Mouse (Mus musculus) liver, embryonic 13.5 days (tissue): ENCODE results near the gene Syt16. TPM values are rescaled to one million over a fixed set of nuclear protein-coding genes. Genes with fewer than 3 reads are reported as not detected.

Experiments used
- ATAC-seq: fragments of 200-750 bp; cut with Nextera tagmentation; 2 replicates; pipeline ENCODE4 v1.8.0; 2017; ENCODE audit warnings: low read depth, mild to moderate bottlenecking, moderate number of reproducible peaks, moderate library complexity
- DNase-seq: peaks from one replicate; pipeline ENCODE4 v3.0.0; 2022
- H3K27ac ChIP-seq: fragments of 300-500 bp; sonication (generic); 2 replicates; pipeline ENCODE4 v1.5.1; 2015; ENCODE audit warnings: moderate library complexity, mild to moderate bottlenecking, inconsistent platforms
- H3K27me3 ChIP-seq: fragments of 300-500 bp; sonication (generic); 2 replicates; pipeline ENCODE4 v1.6.1; 2015; ENCODE audit warnings: mild to moderate bottlenecking, inconsistent platforms
- H3K36me3 ChIP-seq: fragments of 300-500 bp; sonication (generic); 2 replicates; pipeline ENCODE4 v1.6.1; 2015; ENCODE audit warnings: mild to moderate bottlenecking, inconsistent platforms
- H3K4me1 ChIP-seq: fragments of 300-500 bp; sonication (generic); replicated peaks from 2 replicates; pipeline ENCODE4 v1.6.1; 2015; ENCODE audit warnings: inconsistent platforms
- H3K4me2 ChIP-seq: fragments of 300-500 bp; sonication (generic); 2 replicates; pipeline ENCODE4 v1.6.1; 2015; ENCODE audit warnings: inconsistent platforms, mild to moderate bottlenecking, moderate library complexity
- H3K4me3 ChIP-seq: fragments of 300-500 bp; sonication (generic); replicated peaks from 2 replicates; pipeline ENCODE4 v1.5.1; 2015; ENCODE audit warnings: mild to moderate bottlenecking, inconsistent platforms
- H3K9ac ChIP-seq: fragments of 300-500 bp; sonication (generic); 2 replicates; pipeline ENCODE4 v1.6.1; 2015; ENCODE audit warnings: mild to moderate bottlenecking, inconsistent platforms
- H3K9me3 ChIP-seq: fragments of 300-500 bp; sonication (generic); replicated peaks from 2 replicates; pipeline ENCODE4 v1.6.1; 2016; ENCODE audit warnings: inconsistent platforms
- WGBS: fragments of 180-500 bp; shearing (Covaris S2); methylation state at CpG from one replicate; pipeline ENCODE4 v1.1.7; 2015; ENCODE audit not compliant: insufficient replicate concordance; 5-methylcytosine and 5-hydroxymethylcytosine counted together
- polyA plus RNA-seq: library from polyadenylated mRNA; unstranded; fragments of >200 nt; fragmentation: Nextera tagmentation; extraction: Ambion mirVana; gene quantifications from 2 replicates; pipeline ENCODE4 v1.2.1, GENCODE M21; 2015

The Syt16 gene
- polyA plus RNA-seq, 1 experiment from 2014 or later = 0.09 TPM

- Histone ChIP-seq H3K9me3 (no peaks in the 10 kb centered on the region), H3K27ac (no peak overlapping the region), H3K36me3 (no peaks in the 10 kb centered on the region), H3K4me3 (no peak overlapping the region), H3K27me3 (no peaks in the 10 kb centered on the region), H3K4me2 (no peak overlapping the region), H3K4me1 (no peaks in the 10 kb centered on the region), H3K9ac (no peak overlapping the region)
- no peak for ATAC-seq
- 71% methylated on average over 10 of the region's 10 CpGs for WGBS
- DNase-seq = no peak
Observed at GRCm38 (mm10) chr12:74109462-74110068, 112.1 kb downstream of the Syt16 start.

GRCm38 (mm10) chr12:74116825-74117224 is 119.4 kb downstream of the Syt16 start:
- no peaks in the 10 kb centered on the region for H3K27me3 ChIP-seq
- DNase-seq (no peak), ATAC-seq (no peak)
- no peak overlapping the region for H3K27ac ChIP-seq
- no peak overlapping the region for H3K4me2 ChIP-seq
- no peaks in the 10 kb centered on the region for H3K4me1 ChIP-seq
- no peak overlapping the region for H3K4me3 ChIP-seq
- H3K9me3 ChIP-seq = no peaks in the 10 kb centered on the region
- no peaks in the 10 kb centered on the region for H3K36me3 ChIP-seq
- no peak overlapping the region for H3K9ac ChIP-seq
- WGBS = 65% methylated on average over 6 of the region's 6 CpGs

DNA sequence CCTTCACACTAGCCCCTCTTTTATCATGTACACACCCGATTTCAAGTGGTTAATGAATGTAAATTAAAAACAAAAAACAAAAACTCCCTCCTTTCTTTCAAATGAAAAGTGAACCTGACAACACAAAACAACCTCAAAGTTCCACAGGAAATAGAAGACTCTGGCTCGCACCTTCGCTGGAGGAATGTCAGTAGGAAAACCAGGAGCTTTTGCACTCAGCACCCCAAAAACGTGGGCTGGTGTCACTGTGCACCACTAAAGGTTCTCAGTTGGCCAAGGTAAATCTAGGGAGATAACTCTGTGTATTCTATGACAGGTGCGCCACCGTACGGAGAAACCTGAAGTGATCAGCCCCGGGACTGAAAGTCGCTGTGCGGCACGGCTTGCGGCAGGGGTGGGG is 128.3 kb downstream of the Syt16 start:
- Histone ChIP-seq H3K36me3 (no peaks in the 10 kb centered on the region), H3K27ac (no peak overlapping the region), H3K4me1 (no peaks in the 10 kb centered on the region), H3K4me2 (no peak overlapping the region), H3K27me3 (no peaks in the 10 kb centered on the region), H3K9ac (no peak overlapping the region), H3K4me3 (no peak overlapping the region), H3K9me3 (no peaks in the 10 kb centered on the region)
- no peak for ATAC-seq
- WGBS = 66% methylated on average over 12 of the region's 12 CpGs
- no peak for DNase-seq

GRCm38 (mm10) chr12:74128229-74128628 is 130.8 kb downstream of the Syt16 start:
- DNase-seq (no peak), ATAC-seq (no peak)
- Histone ChIP-seq H3K9ac (no peak overlapping the region), H3K27ac (no peak overlapping the region), H3K4me2 (no peak overlapping the region), H3K27me3 (no peaks in the 10 kb centered on the region), H3K4me3 (no peak overlapping the region), H3K4me1 (no peaks in the 10 kb centered on the region), H3K36me3 (no peaks in the 10 kb centered on the region), H3K9me3 (no peaks in the 10 kb centered on the region)
- 27% methylated on average over 1 of the region's 1 CpGs for WGBS

DNA sequence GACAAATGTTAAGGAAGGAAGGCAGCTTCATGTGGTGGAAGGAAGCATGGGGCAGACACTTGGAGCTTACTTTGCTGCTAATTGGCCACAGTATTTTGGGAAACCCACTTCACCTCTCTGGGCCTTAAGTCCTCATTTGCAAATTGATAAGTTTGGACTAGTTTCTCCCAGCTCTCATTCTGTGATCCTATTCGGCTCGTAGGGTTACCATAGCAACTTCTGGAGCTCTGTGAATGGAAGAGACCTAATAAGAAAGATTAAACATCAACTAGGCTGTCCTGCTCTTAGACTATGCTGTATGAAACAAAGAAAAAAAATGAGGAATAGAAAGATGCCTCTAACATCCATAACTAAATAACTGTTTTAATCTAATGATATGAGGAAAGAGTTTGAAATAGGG is 134.3 kb downstream of the Syt16 start:
- H3K27me3 ChIP-seq = no peaks in the 10 kb centered on the region
- 55% methylated on average over 2 of the region's 2 CpGs for WGBS

DNA sequence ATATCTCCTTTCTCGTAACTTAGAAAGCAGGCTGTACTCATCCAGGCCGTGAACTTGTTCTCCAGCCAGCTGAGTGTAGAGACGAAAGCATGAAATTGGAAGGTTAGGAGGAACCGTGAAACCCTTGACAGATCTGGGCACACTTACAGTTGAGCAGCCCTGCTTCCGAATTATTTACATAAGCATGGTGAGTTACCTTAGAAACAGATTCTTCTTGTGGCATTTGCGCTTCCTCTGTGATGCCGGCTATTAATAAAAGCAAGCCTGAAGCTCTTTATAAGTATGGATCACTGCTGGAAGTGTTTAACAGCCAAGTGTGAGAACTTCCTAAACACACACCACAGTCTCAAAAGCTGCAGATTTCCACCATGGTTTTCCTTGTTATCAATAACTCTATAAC is 144.7 kb downstream of the Syt16 start:
- no peaks in the 10 kb centered on the region for H3K27me3 ChIP-seq
- no peaks in the 10 kb centered on the region for H3K9me3 ChIP-seq
- H3K4me1 ChIP-seq = no peaks in the 10 kb centered on the region
- no peak overlapping the region for H3K4me2 ChIP-seq
- no peak overlapping the region for H3K9ac ChIP-seq
- ATAC-seq (no peak), DNase-seq (no peak)
- H3K27ac ChIP-seq = no peak overlapping the region
- WGBS = 71% methylated on average over 7 of the region's 7 CpGs
- no peaks in the 10 kb centered on the region for H3K36me3 ChIP-seq
- no peak overlapping the region for H3K4me3 ChIP-seq

More for the DNA sequence above, 134.3 kb downstream of the Syt16 start:
- no peak overlapping the region for H3K27ac ChIP-seq
- no peaks in the 10 kb centered on the region for H3K4me1 ChIP-seq
- H3K9ac ChIP-seq = no peak overlapping the region
- ATAC-seq (no peak), DNase-seq (no peak)
- no peak overlapping the region for H3K4me2 ChIP-seq
- H3K36me3 ChIP-seq = no peaks in the 10 kb centered on the region
- H3K9me3 ChIP-seq = no peaks in the 10 kb centered on the region
- no peak overlapping the region for H3K4me3 ChIP-seq

GRCm38 (mm10) chr12:74144385-74144784 is 146.9 kb downstream of the Syt16 start:
- Histone ChIP-seq H3K4me3 (no peak overlapping the region), H3K27me3 (no peaks in the 10 kb centered on the region), H3K9me3 (no peaks in the 10 kb centered on the region), H3K36me3 (no peaks in the 10 kb centered on the region), H3K9ac (no peak overlapping the region), H3K4me2 (no peak overlapping the region), H3K27ac (no peak overlapping the region), H3K4me1 (no peaks in the 10 kb centered on the region)
- no peak for DNase-seq
- no peak for ATAC-seq
- WGBS = 57% methylated on average over 5 of the region's 5 CpGs

DNA sequence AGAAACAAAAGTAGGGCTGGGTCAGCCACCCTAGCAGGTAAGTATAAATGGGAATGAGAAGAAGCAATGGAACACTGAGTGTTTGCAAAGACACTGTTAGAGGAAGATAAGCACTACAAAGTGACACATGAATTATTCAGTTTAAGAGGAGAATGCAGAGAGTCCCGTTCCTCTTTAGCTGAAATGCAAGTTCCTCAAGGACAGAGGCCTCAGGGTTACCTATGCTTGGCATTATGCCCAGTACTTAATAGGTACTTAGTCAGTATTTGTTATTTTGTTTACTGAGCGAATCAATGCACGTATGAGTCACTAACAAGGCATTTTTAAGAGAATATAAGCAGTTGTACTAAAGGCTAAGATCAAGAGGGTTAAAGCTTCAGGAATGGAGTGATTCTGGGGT is 163.3 kb downstream of the Syt16 start:
- Histone ChIP-seq H3K27ac (no peak overlapping the region), H3K4me1 (no peaks in the 10 kb centered on the region), H3K4me3 (no peak overlapping the region), H3K4me2 (no peak overlapping the region), H3K9me3 (no peaks in the 10 kb centered on the region), H3K27me3 (no peaks in the 10 kb centered on the region), H3K36me3 (no peaks in the 10 kb centered on the region), H3K9ac (no peak overlapping the region)
- ATAC-seq = no peak
- 56% methylated on average over 3 of the region's 3 CpGs for WGBS
- no peak for DNase-seq

- no peak for DNase-seq
- Histone ChIP-seq H3K36me3 (no peaks in the 10 kb centered on the region), H3K4me2 (no peak overlapping the region), H3K9me3 (no peaks in the 10 kb centered on the region), H3K9ac (no peak overlapping the region), H3K27ac (no peak overlapping the region), H3K4me1 (no peaks in the 10 kb centered on the region), H3K4me3 (no peak overlapping the region), H3K27me3 (no peaks in the 10 kb centered on the region)
- 57% methylated on average over 2 of the region's 2 CpGs for WGBS
- no peak for ATAC-seq
Observed at GRCm38 (mm10) chr12:74163080-74163479, 165.6 kb downstream of the Syt16 start.

- H3K4me1 ChIP-seq = no peaks in the 10 kb centered on the region
- H3K4me3 ChIP-seq = no peak overlapping the region
- ATAC-seq (no peak), DNase-seq (no peak)
- no peak overlapping the region for H3K27ac ChIP-seq
- 55% methylated on average over 1 of the region's 1 CpGs for WGBS
- no peaks in the 10 kb centered on the region for H3K9me3 ChIP-seq
- no peaks in the 10 kb centered on the region for H3K36me3 ChIP-seq
- H3K4me2 ChIP-seq = no peak overlapping the region
- no peak overlapping the region for H3K9ac ChIP-seq
- no peaks in the 10 kb centered on the region for H3K27me3 ChIP-seq
Observed at GRCm38 (mm10) chr12:74171257-74171656, 173.8 kb downstream of the Syt16 start.

DNA sequence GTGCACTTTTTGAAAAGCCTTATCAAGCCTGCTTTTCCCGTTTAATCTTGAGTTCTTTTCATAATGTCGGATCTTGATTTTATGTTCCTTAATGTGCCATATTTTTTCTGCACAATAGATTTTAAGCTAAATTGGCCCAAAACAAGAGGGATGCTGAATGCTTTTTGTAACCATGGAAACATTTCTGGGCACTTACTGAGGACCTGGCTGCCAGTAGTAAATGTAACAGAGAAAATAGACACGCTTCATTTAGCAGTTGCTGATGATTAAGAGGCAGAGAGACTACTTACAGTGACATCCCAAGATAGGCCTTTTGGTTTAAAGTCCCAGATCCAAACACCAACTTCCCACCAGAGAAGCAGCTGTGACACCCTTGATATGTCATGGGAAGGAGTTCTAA is 176.4 kb downstream of the Syt16 start:
- H3K36me3 ChIP-seq = no peaks in the 10 kb centered on the region
- DNase-seq = no peak
- WGBS = 65% methylated on average over 3 of the region's 3 CpGs
- H3K27me3 ChIP-seq = no peaks in the 10 kb centered on the region
- no peak for ATAC-seq
- H3K4me1 ChIP-seq = no peaks in the 10 kb centered on the region
- H3K27ac ChIP-seq = no peak overlapping the region
- 0 out of 2 replicates have a peak, but pooled peaks cover 3% of the 10 kb centered on the region for H3K9me3 ChIP-seq
- H3K4me2 ChIP-seq = no peak overlapping the region
- H3K9ac ChIP-seq = no peak overlapping the region
- no peak overlapping the region for H3K4me3 ChIP-seq

- 59% methylated on average over 17 of the region's 17 CpGs for WGBS
- Histone ChIP-seq H3K9me3 (no peaks in the 10 kb centered on the region), H3K4me3 (no peak overlapping the region), H3K27me3 (no peaks in the 10 kb centered on the region), H3K27ac (no peak overlapping the region), H3K36me3 (no peaks in the 10 kb centered on the region), H3K4me2 (no peak overlapping the region), H3K9ac (no peak overlapping the region), H3K4me1 (no peaks in the 10 kb centered on the region)
- DNase-seq = no peak
- ATAC-seq = no peak
Observed at GRCm38 (mm10) chr12:74184596-74184995, 187.1 kb downstream of the Syt16 start.
